Mouse (Mus musculus) heart, postnatal 0 days (tissue): ENCODE measurements around the gene Lingo3. TPM values are rescaled to one million over a fixed set of nuclear protein-coding genes. Genes with fewer than 3 reads are reported as not detected.

Source experiments
- ATAC-seq: fragments of 200-750 bp; cut with Nextera tagmentation; 2 replicates; pipeline ENCODE4 v1.8.0; 2017; ENCODE audit warnings: low read depth, moderate number of reproducible peaks, moderate library complexity; ENCODE audit not compliant: insufficient read depth
- DNase-seq: peaks from one replicate; pipeline ENCODE4 v3.0.0-alpha.2; 2016; ENCODE audit warnings: low spot score
- H3K27ac ChIP-seq: fragments of 300-500 bp; sonication (generic); 2 replicates; pipeline ENCODE4 v1.5.1; 2014; ENCODE audit warnings: low read depth, mild to moderate bottlenecking
- H3K27me3 ChIP-seq: fragments of 300-500 bp; sonication (generic); 2 replicates; pipeline ENCODE4 v1.6.1; 2014; ENCODE audit warnings: low read length, mixed read lengths; ENCODE audit not compliant: control insufficient read depth, insufficient read depth
- H3K36me3 ChIP-seq: fragments of 300-500 bp; sonication (generic); replicated peaks from 2 replicates; pipeline ENCODE4 v1.6.1; 2014; ENCODE audit warnings: low read length, mixed read lengths; ENCODE audit not compliant: control insufficient read depth, insufficient read depth
- H3K4me1 ChIP-seq: fragments of 300-500 bp; sonication (generic); 2 replicates; pipeline ENCODE4 v1.6.1; 2014; ENCODE audit warnings: antibody characterized with exemption; ENCODE audit not compliant: control insufficient read depth, insufficient read depth
- H3K4me2 ChIP-seq: fragments of 300-500 bp; sonication (generic); 2 replicates; pipeline ENCODE4 v1.6.1; 2014; ENCODE audit warnings: low read depth, mild to moderate bottlenecking, low read length, moderate library complexity
- H3K4me3 ChIP-seq: fragments of 300-500 bp; sonication (generic); 2 replicates; pipeline ENCODE4 v1.5.1; 2014; ENCODE audit warnings: low read depth, low read length
- H3K9ac ChIP-seq: fragments of 300-500 bp; sonication (generic); replicated peaks from 2 replicates; pipeline ENCODE4 v1.6.1; 2014; ENCODE audit warnings: low read depth, low read length, mixed read lengths
- H3K9me3 ChIP-seq: fragments of 300-500 bp; sonication (generic); replicated peaks from 2 replicates; pipeline ENCODE4 v1.6.1; 2016; ENCODE audit warnings: low read length; ENCODE audit not compliant: control insufficient read depth
- CTCF ChIP-seq: IDR thresholded peaks from 2 replicates; pipeline ENCODE4 v1.5.1; 2016; ENCODE audit warnings: antibody characterized with exemption, control low read depth, low read depth
- EP300 ChIP-seq: IDR thresholded peaks from 2 replicates; pipeline ENCODE4 v1.6.1; 2016; ENCODE audit warnings: antibody characterized with exemption, low read depth
- WGBS: fragments of 180-500 bp; shearing (Covaris S2); extraction: QIAGEN DNeasy Blood & Tissue Kit; methylation state at CpG from one replicate; pipeline ENCODE4 v1.1.7; 2014; 5-methylcytosine and 5-hydroxymethylcytosine counted together
- polyA plus RNA-seq: library from polyadenylated mRNA; unstranded; fragments of >200 nt; fragmentation: Nextera tagmentation; extraction: Ambion mirVana; gene quantifications from 2 replicates; pipeline ENCODE4 v1.2.1, GENCODE M21; 2015
- total RNA-seq: library from RNA; depleted of rRNA; stranded (reverse); fragments of >200 nt; gene quantifications from 2 replicates; pipeline ENCODE4 v1.2.3, GENCODE M21; 2014; ENCODE audit warnings: low replicate concordance

Gene Lingo3
- total and polyA plus RNA-seq, 2 experiments from 2014 or later: 0.92 to 1.5 TPM

GRCm38 (mm10) chr10:80826151-80827062, 17.4 kb downstream of the Lingo3 start, which contains the start of gene Oaz1:
Gene Oaz1 (plus strand): TSS chr10:80826656.
- H3K4me2 ChIP-seq: peak within 1 kb of the TSS; percentile 95
- no peaks in the 10 kb centered on the region for H3K9me3 ChIP-seq
- peaks cover 20% of the 10 kb centered on the region for H3K4me1 ChIP-seq
- TF ChIP-seq EP300: no peak
- no peak for TF ChIP-seq CTCF
- DNase-seq (peak; percentile 99), ATAC-seq (peak; percentile 96)
- H3K4me3 ChIP-seq: peak within 1 kb of the TSS; percentile 88
- H3K9ac ChIP-seq: peak within 1 kb of the TSS; percentile 94
- peak within 1 kb of the TSS; percentile 95 for H3K27ac ChIP-seq
- under 1% methylated on average over 76 of the region's 82 CpGs for WGBS
- H3K36me3 ChIP-seq: peaks cover 23% of the 10 kb centered on the region
- no peaks in the 10 kb centered on the region for H3K27me3 ChIP-seq

GRCm38 (mm10) chr10:80824827-80825226, 19.0 kb downstream of the Lingo3 start:
- 68% methylated on average over 2 of the region's 2 CpGs for WGBS
- Histone ChIP-seq H3K27ac (no peak overlapping the region; the same call in 1 of the 2 replicates), H3K36me3 (peaks cover 14% of the 10 kb centered on the region), H3K4me1 (peaks cover 12% of the 10 kb centered on the region), H3K27me3 (no peaks in the 10 kb centered on the region), H3K4me2 (no peak overlapping the region), H3K9me3 (no peaks in the 10 kb centered on the region), H3K4me3 (no peak overlapping the region), H3K9ac (no peak overlapping the region)
- no peak for TF ChIP-seq EP300
- TF ChIP-seq CTCF: no peak
- DNase-seq (no peak), ATAC-seq (no peak)

GRCm38 (mm10) chr10:80823847-80824643, 19.8 kb downstream of the Lingo3 start:
- Histone ChIP-seq H3K27me3 (no peaks in the 10 kb centered on the region), H3K9me3 (no peaks in the 10 kb centered on the region), H3K4me1 (peaks cover 12% of the 10 kb centered on the region), H3K27ac (peak overlapping the region; percentile 64; the same call in 1 of the 2 replicates), H3K36me3 (peaks cover 6% of the 10 kb centered on the region), H3K4me3 (no peak overlapping the region), H3K4me2 (peak overlapping the region; percentile 23; the same call in 1 of the 2 replicates), H3K9ac (no peak overlapping the region)
- 45% methylated on average over 8 of the region's 8 CpGs for WGBS
- no peak for ATAC-seq
- no peak for DNase-seq
- TF ChIP-seq EP300: no peak
- TF ChIP-seq CTCF: no peak

GRCm38 (mm10) chr10:80823316-80823715, 20.5 kb downstream of the Lingo3 start:
- Histone ChIP-seq H3K4me2 (no peak overlapping the region), H3K36me3 (peaks cover under 1% of the 10 kb centered on the region; the same call in 1 of the 2 replicates), H3K4me3 (no peak overlapping the region), H3K27me3 (no peaks in the 10 kb centered on the region), H3K9me3 (no peaks in the 10 kb centered on the region), H3K9ac (no peak overlapping the region), H3K4me1 (peaks cover 8% of the 10 kb centered on the region), H3K27ac (no peak overlapping the region)
- ATAC-seq (no peak), DNase-seq (no peak)
- 83% methylated on average over 1 of the region's 1 CpGs for WGBS
- TF ChIP-seq CTCF (peak; percentile 21; the same call in 1 of the 2 replicates), EP300 (no peak)

GRCm38 (mm10) chr10:80822528-80822927, 21.3 kb downstream of the Lingo3 start:
- no peak for ATAC-seq

More at GRCm38 (mm10) chr10:80822528-80822927, 21.3 kb downstream of the Lingo3 start:
- WGBS: 83% methylated on average over 5 of the region's 5 CpGs
- Histone ChIP-seq H3K27me3 (no peaks in the 10 kb centered on the region), H3K4me3 (no peak overlapping the region), H3K36me3 (no peaks in the 10 kb centered on the region), H3K9ac (no peak overlapping the region), H3K4me2 (no peak overlapping the region), H3K9me3 (no peaks in the 10 kb centered on the region), H3K27ac (no peak overlapping the region), H3K4me1 (peaks cover 1% of the 10 kb centered on the region)
- no peak for TF ChIP-seq EP300
- TF ChIP-seq CTCF: no peak
- DNase-seq: no peak
